Mouse (Mus musculus) cortical plate, adult 2 months (tissue): ENCODE data around the gene Gale. TPM values are rescaled to one million over a fixed set of nuclear protein-coding genes. Genes with fewer than 3 reads are reported as not detected.

Source experiments
- H3K27ac ChIP-seq: fragments of 200-500 bp; 2 replicates; pipeline ENCODE4 v1.5.1; 2012; ENCODE audit warnings: low read length, control low read depth, inconsistent platforms; ENCODE audit not compliant: insufficient read depth
- H3K4me1 ChIP-seq: fragments of 200-500 bp; 2 replicates; pipeline ENCODE4 v1.6.1; 2011; ENCODE audit warnings: low read length; ENCODE audit not compliant: control insufficient read depth, insufficient read depth
- H3K4me3 ChIP-seq: fragments of 200-500 bp; 2 replicates; pipeline ENCODE4 v1.5.1; 2011; ENCODE audit warnings: mild to moderate bottlenecking, low read length, control low read depth; ENCODE audit not compliant: insufficient read depth
- CTCF ChIP-seq: fragments of 200-500 bp; IDR thresholded peaks from 2 replicates; pipeline ENCODE4 v1.5.1; 2011; ENCODE audit warnings: mild to moderate bottlenecking, control low read depth, low read length; ENCODE audit not compliant: insufficient read depth; ENCODE audit errors: extremely low read depth
- POLR2A ChIP-seq: fragments of 200-500 bp; IDR thresholded peaks from 2 replicates; pipeline ENCODE4 v1.6.1; 2011; ENCODE audit warnings: mild to moderate bottlenecking, low read length, control low read depth; ENCODE audit not compliant: insufficient read depth; ENCODE audit errors: extremely low read depth
- polyA plus RNA-seq: library from polyadenylated mRNA; depleted of rRNA; stranded (reverse); fragments of >200 nt; gene quantifications from 2 replicates; pipeline ENCODE4 v1.2.3, GENCODE M21; 2012

Gene Gale
- polyA plus RNA-seq, 1 experiment: 35.9 TPM

GRCm38 (mm10) chr4:135926195-135926808 is 37.2 kb upstream of the Gale start:
- H3K4me1 ChIP-seq: no peaks in the 10 kb centered on the region; the same call in 1 of the 2 replicates
- TF ChIP-seq POLR2A: no peak
- no peak overlapping the region for H3K27ac ChIP-seq
- H3K4me3 ChIP-seq: no peak overlapping the region

DNA sequence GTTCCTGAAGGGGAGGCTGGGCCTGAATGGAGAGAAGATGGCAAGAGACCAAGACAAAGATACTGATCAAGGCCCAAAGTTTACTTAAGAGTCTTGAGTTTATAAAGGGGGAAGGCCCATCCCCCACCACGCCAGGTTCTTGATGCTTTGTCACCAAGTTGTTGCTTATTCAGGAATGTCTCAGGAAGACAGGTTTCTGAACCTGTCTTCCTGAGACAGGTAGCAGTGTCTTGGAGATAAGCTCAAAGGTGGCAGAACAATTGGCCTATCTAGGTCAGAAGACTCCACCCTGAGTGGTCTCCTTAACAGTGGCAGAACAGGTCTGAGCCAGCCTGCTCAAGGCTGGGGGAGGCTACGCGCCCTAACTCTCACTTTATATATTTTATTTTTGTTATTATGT is 36.7 kb upstream of the Gale start:
- TF ChIP-seq POLR2A (no peak), CTCF (no peak)
- Histone ChIP-seq H3K27ac (no peak overlapping the region), H3K4me1 (no peaks in the 10 kb centered on the region), H3K4me3 (no peak overlapping the region)

DNA sequence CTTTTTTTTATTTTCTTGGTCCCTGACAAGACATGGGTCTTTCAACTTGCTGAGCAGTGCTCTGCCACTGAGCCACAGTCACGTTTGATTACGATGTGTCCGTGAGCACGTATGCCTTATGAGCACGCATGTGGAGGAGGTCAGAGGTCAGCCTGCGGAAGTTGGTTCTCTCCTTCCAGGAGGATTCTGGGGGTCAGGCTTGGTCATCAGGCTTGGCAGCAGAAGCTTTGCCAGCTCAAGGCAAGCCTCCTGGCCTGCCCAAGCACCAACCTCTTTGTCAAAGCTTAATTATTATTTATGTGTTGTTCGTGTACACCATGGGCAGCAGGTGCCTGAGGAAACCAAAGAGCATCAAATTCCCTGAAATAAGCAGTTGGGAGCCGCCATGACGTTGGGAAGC is 35.2 kb upstream of the Gale start:
- TF ChIP-seq CTCF: no peak
- TF ChIP-seq POLR2A: no peak
- Histone ChIP-seq H3K27ac (no peak overlapping the region), H3K4me1 (no peaks in the 10 kb centered on the region), H3K4me3 (no peak overlapping the region)

- Histone ChIP-seq H3K4me1 (no peaks in the 10 kb centered on the region), H3K4me3 (no peak overlapping the region), H3K27ac (no peak overlapping the region)
- TF ChIP-seq CTCF (no peak), POLR2A (no peak)
Observed at GRCm38 (mm10) chr4:135929405-135929804, 34.1 kb upstream of the Gale start.

- TF ChIP-seq POLR2A: no peak
- no peak for TF ChIP-seq CTCF
Observed at GRCm38 (mm10) chr4:135929828-135930227, 33.7 kb upstream of the Gale start.

DNA sequence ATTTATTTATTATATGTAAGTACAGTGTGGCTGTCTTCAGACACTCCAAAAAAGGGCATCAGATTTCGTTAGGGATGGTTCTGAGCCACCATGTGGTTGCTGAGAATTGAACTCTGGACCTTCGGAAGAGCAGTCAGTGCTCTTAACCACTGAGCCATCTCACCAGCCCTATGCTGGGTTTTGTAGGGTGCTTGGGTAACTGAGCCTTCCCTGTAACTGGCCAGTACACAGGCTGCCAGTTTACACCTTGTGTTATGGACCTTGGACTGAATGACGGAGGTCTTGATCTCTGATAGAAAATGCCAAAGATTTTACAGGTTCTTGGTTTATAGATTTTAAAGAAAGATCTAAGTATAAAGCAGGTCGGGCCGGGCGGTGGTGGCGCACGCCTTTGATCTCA is 33.3 kb upstream of the Gale start:
- Histone ChIP-seq H3K4me3 (no peak overlapping the region), H3K4me1 (no peaks in the 10 kb centered on the region), H3K27ac (no peak overlapping the region)
- no peak for TF ChIP-seq POLR2A
- TF ChIP-seq CTCF: no peak

More at GRCm38 (mm10) chr4:135929828-135930227, 33.7 kb upstream of the Gale start:
- H3K27ac ChIP-seq: no peak overlapping the region
- no peaks in the 10 kb centered on the region for H3K4me1 ChIP-seq
- no peak overlapping the region for H3K4me3 ChIP-seq

DNA sequence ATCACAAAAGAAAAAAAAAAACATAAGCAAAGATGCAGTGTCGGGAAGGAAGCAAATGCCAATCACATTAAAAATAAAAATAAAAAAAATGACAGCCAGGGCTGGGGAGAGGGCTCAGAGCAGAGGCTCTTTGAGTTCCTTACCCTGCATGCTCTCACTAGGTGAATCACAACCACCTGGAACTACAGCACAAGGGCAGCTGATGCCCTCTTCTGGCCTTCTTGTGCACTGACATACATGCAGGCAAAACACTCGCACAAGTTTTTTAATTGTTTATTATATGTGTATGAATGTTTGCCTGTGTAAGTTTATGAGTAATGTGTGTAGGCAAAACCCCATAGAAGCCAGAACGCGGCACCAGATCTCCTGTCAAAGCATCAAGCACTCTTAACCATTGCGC is 31.7 kb upstream of the Gale start:
- Histone ChIP-seq H3K4me1 (no peaks in the 10 kb centered on the region), H3K27ac (no peak overlapping the region), H3K4me3 (no peak overlapping the region)
- TF ChIP-seq CTCF (peak; percentile 63), POLR2A (no peak)

GRCm38 (mm10) chr4:135934708-135935500 is 28.6 kb upstream of the Gale start:
- TF ChIP-seq CTCF (no peak), POLR2A (no peak)
- Histone ChIP-seq H3K4me1 (no peaks in the 10 kb centered on the region), H3K4me3 (no peak overlapping the region), H3K27ac (0 out of 2 replicates have a peak overlapping the region, but pooled peaks have one; percentile 19)

DNA sequence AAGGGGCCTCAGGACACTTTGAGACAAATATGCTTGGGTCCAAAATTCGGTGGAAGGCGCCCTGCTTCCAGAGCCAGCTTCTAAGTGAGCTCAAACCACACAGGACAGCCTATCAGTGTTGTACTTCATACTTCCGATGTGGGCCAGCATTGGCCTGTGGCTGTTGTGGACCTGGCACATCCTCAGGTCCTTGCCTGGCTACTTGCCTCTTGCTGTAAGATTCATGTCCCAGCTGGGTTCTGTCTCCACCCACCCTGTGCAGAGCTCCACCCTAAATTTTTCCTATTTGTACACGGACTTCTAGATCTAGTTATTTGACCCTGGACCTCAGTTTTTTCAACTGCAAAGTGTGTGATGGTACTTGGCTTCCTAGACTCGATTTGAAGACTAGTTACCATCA is 28.0 kb upstream of the Gale start:
- no peaks in the 10 kb centered on the region for H3K4me1 ChIP-seq
- no peak overlapping the region for H3K27ac ChIP-seq
- TF ChIP-seq POLR2A (no peak), CTCF (no peak)
- no peak overlapping the region for H3K4me3 ChIP-seq

- H3K27ac ChIP-seq: no peak overlapping the region
- TF ChIP-seq CTCF (no peak), POLR2A (no peak)
- H3K4me3 ChIP-seq: no peak overlapping the region
- no peaks in the 10 kb centered on the region for H3K4me1 ChIP-seq
Observed at GRCm38 (mm10) chr4:135938858-135939257, 24.7 kb upstream of the Gale start.
